Mouse (Mus musculus) kidney, adult 9 months (tissue): ENCODE results near the gene Apom.
"Not testable (repeated sequence)": the region's sequence is repeated elsewhere in the genome, so short reads cannot be mapped to it uniquely, and the experiment has no call there.

Source experiments
- DNase-seq: peaks from one replicate; pipeline ENCODE4 v3.0.0; 2022

The Apom gene

DNA sequence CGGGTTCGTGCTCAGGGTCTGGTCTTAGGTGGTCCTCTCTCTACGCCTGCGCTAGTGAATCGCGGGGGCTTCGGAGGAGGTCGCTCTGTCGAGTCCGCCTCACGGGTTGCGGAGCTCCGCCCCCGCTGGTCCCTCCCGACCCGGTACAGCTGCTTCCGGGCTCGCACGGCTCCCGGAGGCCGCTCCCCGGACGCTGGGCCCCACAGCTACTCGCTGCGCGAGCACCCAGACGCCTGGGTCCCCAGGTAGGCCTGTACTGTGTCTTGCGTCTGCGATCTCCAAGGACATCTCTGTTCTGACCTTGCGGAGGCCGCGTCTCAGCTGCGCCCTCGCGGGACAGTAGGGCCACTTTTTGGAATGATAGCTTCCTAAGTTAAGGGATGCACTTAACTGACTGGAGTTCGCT lies 5.6 kb downstream of the Apom start, which contains the start of gene D17H6S53E:
Gene D17H6S53E (plus strand): TSS at position 168 of the 406 bp plus-strand sequence.
- peak; percentile 74 for DNase-seq

DNA sequence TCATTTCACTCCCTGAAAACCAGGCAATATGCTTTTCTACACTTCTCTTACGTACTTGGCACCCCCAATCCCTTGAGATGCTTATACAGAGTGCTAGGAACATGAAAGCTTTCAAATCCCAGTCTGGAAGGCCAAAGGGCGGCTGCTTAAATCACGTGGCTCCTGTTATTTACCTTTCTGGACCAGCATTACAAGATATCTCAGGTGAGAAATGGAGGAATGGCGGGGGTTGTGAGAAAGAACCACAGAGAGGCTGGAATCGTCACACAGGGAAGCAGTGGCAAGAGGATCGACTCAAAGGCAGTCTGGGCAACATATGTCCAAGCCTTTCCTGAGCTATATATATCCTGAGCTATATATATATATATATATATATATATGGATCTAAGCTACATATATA lies 6.3 kb downstream of the Apom start:
- no peak for DNase-seq

DNA sequence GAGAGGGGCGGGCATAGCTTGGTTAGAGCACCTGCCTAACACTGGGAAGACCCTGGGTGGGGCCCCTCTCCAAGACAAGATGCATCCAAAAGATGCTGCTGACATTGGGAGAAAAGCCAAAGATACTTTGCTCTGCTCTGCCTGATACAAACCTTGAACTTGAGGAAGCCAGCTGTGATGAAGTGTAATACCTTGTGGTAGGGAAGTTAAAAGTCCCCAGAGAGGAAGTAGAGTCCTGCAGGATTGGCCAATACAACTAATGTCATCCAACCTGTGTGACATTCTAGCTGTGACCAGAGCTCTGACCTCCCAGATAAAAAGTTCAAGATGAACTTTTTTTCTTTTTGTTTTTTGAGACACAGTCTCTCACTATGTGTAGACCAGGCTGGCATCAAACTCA lies 6.8 kb downstream of the Apom start:
- DNase-seq: no peak

DNA sequence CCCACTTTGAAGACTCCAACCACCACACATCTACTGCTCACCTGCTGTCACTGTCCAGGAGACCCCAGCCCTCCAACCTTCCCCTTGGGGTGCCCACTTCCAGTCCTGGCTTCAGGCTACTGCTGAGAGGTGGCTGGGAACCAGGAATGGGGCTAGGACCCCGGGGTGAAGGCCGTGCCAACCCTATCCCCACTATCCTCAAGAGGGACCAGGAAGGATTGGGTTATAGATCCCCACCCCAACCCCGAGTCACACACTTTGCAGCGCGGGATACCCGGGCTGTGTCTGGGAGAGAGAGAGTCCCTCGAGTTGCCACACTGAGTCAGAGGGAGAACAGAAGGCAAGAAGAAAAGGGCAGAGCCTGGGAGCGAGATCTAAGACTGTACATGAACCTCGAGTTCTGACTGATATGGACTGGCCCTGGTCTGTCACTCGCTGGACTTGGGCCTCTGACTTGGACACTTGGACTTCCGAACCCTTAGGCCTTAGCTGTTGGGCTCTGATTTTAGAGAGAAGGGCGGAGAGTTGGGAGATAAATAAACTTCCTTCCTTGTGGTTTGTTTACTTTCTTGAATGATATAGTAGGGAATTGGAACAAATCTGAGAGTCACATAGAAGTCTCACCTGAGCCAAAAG lies 7.5 kb downstream of the Apom start:
- DNase-seq: peak; percentile 55

DNA sequence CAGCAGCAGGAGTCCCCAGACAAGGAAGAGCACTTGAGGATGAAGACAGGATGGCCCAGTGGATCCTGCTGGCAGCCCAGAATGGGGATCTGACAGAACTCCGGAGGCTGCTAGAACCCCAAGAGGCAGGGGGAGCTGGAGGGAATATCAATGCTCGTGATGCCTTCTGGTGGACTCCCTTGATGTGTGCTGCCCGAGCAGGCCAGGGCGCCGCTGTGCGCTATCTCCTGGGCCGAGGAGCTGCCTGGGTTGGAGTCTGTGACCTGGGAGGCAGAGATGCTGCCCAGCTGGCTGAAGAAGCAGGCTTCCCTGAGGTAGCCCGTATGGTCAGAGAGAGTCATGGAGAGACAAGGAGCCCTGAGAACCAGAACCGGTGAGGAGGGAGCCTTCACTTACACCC lies 8.6 kb downstream of the Apom start:
- not testable (repeated sequence) for DNase-seq

DNA sequence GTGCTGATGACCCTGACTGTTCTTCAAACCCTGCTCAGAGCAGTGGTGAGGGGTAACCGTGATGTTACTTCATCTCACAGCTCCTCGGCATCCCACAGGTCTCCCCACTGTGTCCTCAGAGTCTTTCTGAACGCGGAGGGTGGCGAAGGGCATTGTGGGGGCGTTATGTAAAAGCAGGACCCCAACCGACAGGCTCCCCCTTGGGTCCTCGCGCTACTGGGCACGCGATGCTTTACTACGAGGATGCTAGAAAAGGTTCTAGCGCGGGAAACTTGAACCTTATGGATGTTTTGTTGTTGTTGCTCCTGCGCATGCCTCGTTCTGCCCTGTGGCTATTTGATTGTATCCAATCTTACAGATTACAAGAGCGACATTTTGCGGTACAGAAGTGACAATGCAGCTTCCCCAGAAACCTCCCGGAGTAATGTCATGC lies 10.0 kb downstream of the Apom start, which contains the start of gene Csnk2b:
Gene Csnk2b (minus strand): TSS at position 183 of the 433 bp plus-strand sequence.
- DNase-seq: peak; percentile 69

DNA sequence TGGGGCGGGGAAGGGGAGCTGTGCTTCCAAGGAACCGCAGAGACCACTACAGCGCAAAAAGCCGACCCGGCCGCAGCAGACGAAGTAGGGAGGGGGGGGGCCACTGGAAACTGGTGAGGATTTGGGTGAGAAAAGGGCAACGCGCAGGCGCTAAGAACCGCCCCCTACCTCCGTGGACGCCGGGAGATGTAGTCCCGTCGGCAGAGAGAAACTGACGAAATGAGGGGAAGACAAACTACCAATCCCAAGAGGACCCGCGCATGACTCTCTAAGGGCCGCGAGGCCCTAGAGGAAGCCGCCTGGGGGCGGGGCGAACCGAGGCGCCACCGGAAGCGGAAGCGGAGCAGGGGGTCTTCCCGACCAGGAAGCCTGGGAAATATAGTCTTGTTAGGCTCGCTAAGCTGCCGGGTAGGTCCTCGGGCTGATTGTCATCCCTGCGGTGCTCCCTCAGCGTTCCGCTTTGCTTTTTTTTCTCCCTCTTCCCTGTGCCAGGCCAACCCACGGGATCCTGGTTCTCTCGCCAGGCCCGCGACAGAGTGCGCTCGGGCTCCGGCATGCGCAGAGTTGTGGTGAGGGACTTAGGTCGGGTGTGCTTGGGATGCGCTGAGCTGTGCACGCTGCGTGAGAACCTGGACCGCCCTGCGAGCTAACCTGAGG lies 10.6 kb downstream of the Apom start, which contains the start of gene Gpank1:
Gene Gpank1 (plus strand): TSS at position 313 of the 657 bp plus-strand sequence.
- peak; percentile 99 for DNase-seq

DNA sequence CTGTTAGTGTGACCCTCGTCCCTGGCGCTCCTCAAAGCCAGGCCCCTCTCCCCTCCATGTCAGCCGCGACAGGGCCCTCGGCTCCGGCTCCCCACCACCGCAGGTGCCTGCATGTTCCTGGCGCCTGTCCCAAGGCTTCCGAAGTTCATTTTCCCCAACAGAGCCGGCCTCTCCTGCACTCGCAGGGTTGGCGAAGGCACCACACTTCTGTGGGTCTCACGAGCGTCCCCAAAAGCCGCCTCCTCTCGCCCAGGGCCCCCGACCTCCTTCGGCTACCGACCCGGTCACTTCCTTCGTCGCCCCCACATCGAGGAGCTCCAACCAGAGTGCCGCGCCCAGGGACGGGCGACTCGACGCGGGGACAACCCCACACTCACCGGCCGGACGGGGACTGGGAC lies 11.1 kb downstream of the Apom start:
- DNase-seq: peak; percentile 62

DNA sequence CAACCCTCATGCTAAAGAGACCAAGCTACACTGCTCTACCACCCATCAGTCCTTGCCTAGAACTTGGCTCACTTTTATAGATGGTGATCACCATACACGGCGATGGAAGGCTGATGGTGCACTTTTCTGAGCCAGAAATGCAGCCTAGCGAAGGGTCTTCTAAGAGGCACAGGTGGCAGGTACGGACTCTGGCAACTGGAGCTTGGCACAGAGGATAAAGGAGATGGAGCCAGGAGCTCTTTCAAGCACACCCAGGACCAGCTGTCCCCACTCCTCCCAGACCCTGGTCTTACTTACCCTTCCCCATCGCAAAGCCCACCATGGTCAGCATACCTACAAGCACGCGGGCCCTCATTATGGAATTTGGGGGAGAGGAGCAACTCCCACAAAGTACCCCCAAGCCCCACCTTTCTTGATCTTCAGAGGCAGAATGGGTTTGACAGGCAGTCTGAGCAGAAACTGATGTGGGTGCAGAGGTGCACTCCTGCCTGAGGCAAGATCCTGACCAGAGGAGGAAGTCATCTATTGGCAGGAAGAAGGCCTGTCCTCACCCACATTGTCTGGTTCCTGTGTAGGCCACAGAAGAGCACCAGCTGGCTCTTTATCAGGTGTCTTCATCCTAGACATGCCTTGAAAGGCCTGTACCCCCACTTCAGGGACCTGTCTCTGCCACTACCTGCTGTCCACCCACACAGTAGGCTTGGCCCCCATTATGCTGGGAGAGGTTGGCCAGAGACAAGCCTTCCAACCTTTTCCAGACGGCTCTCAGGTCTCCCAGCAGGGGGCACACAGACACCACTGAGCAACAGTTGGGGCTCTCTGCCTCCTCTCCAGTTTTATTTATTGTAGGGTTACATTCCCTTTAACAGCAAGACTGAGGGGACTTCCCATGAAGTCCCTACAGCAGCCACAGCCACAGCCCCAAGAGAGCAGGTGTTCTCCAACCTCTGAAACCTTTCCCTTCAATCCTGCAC lies 16.5 kb downstream of the Apom start, which contains the start of gene Ly6g5b:
Gene Ly6g5b (minus strand): TSS at position 383 of the 974 bp plus-strand sequence.
- DNase-seq: no peak

DNA sequence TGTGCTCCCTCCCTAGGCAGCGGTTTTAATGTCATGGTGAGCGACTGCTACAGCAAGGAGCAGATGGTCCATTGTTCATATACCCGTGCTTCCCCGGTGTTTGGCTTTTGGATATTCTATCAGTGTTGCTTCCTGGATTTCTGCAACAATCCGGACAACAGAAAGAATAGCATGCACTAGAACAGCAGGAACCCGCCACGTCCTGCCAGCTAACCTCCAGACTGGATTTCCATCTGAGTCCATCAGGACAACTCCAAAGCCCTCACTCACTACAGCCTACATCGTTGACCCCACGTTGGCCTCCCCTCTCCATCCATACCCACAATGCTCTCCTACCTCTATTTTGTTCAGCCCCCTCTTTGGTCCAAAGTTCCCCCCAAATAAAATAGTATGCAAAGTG lies 20.1 kb downstream of the Apom start:
- DNase-seq: no peak

DNA sequence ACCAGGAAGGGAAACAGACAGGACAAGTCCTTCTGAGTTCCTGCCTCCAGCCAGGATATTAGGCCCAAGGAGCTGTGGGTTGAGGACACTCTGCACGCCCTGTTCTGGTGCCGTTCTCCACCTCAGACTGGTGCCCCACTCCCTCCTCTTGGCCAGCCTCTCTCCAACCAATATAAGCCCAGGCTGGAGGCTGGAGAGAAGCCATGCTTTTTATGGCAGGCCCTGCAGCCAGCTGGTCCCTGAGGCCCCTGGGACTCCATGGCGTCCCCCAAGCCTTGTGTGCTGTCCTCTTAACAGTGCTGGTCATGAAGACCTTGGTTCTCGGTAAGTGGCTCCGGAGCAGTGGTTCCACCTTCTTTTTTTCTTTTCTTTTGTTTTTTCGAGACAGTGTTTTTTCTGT lies 23.8 kb downstream of the Apom start, which contains the start of gene Ly6g5c:
Gene Ly6g5c (plus strand): TSS at position 183 of the 400 bp plus-strand sequence.
- DNase-seq: no peak

DNA sequence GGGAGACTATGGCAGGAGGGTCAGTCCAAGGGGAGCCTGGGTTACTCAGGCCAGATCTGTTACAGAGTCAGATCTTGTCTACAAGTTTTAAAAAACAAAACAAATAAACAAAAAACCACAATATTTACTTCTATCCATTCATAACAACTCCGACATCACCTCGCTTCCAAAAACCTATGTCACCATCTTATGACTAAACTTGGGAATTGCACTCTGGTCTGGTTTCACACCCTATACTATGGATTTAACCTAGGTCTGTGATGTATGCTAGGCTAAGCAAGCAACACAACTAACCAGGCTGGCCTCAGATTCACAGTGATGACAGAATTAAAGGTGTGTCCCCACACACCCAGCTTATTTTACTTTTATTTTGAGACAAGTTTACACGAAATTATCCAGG lies 25.3 kb downstream of the Apom start:
- no peak for DNase-seq

DNA sequence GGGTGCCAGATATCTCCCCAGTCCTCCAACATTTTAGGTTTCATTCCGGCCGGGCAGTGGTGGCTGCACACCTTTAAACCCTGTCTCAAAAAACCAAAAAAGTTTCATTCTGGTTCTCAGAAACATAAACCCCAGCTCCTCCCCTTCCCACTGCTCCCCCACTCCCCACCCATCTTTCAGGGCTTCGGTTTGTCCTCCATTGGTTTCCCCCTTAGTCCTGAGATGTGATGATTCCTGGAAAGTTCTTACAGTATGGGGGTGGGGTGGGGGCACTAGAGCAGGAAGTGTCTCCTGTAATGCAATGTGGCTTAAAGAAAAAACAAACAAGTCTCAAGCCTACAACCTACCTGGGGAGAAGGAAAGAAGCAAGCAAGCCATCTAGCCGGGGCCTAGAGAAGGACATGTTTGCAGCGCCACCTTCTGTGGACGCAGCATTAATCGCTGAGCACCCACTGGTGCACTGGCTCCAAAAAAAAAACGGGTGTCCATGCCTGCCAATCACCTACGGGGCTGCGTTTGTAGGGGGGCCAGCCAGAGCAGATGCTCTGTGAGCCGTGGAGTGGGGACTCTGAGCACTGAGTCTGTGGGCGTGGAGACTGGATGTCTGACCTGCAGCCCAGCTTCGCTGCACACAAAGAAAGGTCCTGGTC lies 26.0 kb downstream of the Apom start:
- DNase-seq: peak; percentile 47

DNA sequence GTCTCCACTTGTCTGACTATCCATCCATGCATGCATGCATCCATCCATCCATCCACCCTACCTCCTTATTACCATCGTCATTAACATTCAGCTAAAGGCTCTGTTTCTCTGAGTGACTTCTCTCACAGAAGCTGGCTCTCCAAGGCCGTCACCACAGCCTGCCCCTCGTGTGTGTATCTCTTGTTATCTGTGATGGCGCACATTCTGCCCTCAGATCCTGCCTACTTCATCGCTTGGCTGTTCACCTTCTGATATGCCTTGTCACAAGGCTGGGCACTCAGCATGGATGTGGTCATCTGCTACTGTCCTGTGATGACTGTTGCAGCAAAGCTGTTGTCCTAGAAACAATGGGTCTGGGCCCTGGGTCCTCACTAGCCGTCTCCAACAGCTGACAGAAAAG lies 27.1 kb downstream of the Apom start:
- no peak for DNase-seq

DNA sequence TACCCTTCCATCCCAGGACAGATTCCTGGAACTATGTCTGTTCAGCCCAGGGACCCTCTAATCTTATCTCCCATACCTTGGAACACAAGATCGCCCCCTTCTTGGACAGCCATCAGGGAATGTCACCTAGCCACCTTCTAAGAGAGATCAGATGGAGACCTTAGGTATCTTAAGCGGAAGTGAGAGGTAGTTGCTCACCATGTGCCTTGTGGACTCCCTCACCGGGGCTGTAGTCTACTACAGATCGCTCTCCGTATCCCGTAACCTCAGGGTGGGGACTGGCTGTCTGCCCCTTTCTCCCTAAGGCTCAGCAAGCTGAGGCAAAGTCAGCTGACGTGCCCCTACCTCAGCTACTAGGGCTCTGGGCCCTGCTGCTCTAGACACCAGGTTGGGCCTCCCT lies 27.8 kb downstream of the Apom start:
- DNase-seq: no peak

DNA sequence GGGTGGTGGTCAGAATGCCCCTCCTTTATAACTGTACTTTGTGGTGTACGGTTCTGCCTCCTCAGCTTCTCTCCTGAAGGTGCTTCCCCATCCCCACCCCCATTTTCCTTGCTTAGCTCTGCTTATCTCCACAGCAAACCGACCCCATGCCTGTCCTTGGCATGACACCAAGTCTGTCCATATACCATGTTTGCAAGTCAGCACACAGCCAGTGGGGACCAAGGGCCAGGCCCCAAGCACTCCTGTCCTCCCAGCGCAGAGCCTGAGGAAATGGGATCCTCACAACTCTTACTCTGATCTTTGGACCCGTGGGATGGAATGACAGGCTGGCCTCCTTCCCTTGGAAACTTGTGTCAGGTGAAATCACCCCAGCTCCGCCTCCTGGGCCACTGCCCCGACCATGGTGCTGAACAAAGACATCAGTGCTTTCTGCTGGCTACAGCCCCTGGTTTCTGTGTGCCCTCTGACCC lies 28.6 kb downstream of the Apom start:
- peak; percentile 88 for DNase-seq

DNA sequence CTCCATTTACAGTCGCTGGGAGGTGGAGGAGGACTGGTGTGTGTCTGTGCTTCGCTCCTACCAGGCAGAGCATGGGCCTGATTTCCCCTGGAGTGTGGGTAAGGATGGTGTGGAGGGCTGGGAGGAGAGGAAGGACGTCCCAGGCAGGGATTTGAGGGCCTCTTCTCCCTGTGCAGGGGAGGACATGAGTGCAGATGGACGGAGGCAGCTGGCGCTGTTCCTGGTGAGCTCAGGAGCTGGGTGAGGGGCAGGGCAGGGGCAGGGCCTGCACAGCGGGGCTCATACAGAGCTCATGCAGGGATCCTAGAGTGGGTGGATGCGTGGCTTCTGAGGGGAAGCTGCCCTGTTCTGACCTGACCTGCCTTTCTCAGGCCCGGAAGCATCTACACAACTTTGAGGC lies 29.6 kb downstream of the Apom start:
- no peak for DNase-seq

DNA sequence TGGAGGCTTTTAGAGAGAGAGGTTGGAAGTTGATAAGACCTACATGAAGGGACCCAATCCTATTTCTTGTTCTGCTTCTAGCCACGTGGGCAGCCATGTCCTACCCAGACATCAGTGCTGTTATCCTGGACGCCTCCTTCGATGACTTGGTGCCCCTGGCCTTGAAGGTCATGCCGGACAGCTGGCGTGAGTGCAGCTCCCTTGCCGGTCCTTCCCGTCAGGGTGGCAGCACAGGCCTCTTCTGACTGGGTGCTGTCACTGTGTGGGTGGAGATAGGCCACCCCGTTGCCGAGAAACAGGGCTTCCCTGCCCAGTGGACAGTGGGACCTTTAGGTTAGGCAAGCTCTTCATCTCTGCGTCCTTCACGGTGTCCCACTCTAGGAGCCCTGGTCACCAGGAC lies 30.7 kb downstream of the Apom start:
- DNase-seq: no peak

DNA sequence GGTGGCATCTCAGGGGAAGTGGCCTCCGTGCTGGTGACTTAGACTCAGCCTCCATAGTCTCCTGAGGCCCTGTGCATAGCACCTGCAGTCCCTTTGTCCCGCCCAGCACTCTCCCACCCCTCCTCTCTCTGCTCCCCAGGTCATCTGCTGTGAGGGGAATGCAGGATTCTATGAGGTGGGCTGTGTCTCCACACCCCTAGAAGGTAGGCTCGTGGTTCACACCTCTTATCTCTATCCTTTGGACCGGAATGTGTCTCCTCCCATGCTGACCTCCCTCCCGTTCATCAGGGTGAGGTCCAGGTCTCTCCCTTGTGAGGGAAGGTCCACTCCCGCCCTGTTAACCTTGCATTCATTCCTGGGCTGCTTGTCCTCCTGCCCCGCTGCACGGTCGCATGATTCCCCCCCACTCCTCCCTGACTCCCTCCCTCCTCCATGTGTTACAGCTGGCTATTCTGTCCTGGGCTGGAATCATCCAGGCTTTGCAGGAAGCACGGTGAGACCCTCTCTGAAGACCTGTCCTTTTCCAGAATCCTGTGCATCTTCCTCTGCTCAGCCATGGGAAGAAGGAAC lies 31.6 kb downstream of the Apom start:
- DNase-seq: no peak

DNA sequence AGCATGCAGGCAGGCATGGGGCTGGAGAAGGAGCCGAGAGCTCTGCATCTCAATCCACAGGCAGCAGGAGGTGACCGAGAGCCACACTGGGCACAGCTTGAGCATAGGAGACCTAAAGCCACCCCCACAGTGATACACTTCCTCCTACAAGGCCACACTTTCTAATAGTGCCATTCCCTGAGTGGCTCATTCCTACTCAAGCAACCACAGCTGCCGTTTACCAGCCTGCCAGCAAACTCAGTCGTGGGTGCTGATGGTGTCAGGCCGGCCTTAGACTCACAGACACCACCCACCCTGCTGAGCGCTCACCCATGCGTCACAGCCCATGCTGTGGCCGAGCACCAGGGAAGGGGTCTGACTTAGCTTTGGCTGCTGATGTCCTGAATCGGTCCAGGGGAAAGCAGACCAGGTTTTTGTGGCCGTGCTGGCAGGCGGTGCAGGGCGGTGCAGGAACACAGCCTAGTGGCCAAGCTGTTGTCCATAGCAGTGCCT lies 34.6 kb downstream of the Apom start:
- DNase-seq: peak; percentile 39

DNA sequence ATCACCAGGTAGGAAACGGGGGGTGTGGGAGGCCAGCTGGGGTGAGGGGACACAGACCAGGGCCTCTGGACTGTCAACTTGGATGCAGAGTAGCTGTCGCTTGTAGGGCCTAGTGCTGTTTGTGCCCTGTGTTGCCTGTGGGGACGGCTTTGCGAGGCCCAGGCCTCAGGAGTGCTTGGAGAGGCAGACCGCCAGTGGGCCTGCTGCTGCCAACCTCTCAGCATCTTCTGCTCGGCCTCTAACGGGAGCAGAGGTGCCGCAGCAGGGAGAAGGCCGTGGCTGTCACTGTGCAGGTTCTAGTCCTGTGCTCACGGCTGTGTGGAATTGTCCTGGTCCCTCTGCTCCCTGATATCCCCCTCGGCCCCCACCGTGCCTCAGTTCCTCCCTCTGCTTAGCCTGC lies 35.3 kb downstream of the Apom start:
- no peak for DNase-seq
